Mouse (Mus musculus) hindlimb bud, embryonic 11.5 days (tissue): Measurements from ENCODE around the gene Cd27.
A peak's percentile ranks its signal among the peaks of the same experiment; 100 is the strongest.
"Not testable (repeated sequence)": the region's sequence is repeated elsewhere in the genome, so short reads cannot be mapped to it uniquely, and the experiment has no call there.

Experiments used
- DNase-seq: peaks from one replicate; pipeline ENCODE4 v3.0.0-alpha.2; 2012; ENCODE audit warnings: low read depth, low spot score; ENCODE audit errors: extremely low spot score

The Cd27 gene

GRCm38 (mm10) chr6:125236782-125237181 is at the start of gene Cd27:
Cd27 (minus strand) TSS chr6:125237010.
- DNase-seq: no peak

- DNase-seq: no peak
Observed at GRCm38 (mm10) chr6:125285890-125286289, 49.1 kb upstream of the Cd27 start, which contains the start of gene Tuba3a. Tuba3a (minus strand) TSS chr6:125286042.

DNA sequence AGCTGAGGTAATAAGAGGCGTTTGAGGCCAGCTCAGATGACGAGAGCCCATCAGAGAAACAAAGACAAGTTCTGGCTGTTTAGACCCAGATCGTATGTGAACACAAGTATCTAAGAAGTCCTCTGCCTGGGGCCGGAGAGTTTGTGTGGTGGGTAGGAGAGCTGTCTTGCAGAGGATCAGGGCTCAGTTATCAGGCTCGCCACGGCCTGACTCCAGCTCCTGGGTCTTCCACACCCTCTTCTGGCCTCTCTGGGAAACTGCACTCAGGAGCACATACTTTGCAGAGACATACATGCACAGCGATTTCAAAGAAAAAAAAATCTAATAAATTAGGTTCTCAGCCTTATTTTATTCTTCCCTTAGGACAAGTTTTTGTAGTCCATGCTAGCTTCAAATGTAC is 47.9 kb upstream of the Cd27 start:
- DNase-seq: no peak

- no peak for DNase-seq
Observed at GRCm38 (mm10) chr6:125284250-125284649, 47.4 kb upstream of the Cd27 start.

DNA sequence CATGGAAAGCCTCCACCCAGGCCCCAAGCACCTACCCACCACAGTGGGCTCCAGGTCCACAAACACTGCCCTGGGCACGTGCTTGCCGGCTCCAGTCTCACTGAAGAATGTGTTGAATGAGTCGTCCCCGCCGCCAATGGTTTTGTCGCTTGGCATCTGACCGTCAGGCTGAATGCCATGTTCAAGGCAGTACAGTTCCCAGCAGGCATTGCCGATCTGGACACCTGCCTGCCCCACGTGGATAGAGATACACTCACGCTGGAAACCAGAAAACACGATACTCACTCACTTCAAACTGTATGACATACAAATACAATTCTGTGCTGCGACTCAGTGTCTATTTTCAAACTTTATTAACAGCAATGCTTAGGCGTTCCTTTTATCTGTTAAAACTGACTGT is 45.9 kb upstream of the Cd27 start:
- not testable (repeated sequence) for DNase-seq

GRCm38 (mm10) chr6:125279729-125280128 is 42.9 kb upstream of the Cd27 start:
- DNase-seq: no peak

GRCm38 (mm10) chr6:125274841-125275563 is 38.2 kb upstream of the Cd27 start:
- no peak for DNase-seq

- DNase-seq: no peak
Observed at GRCm38 (mm10) chr6:125272228-125272785, 35.5 kb upstream of the Cd27 start.

- DNase-seq: peak; percentile 62
Observed at GRCm38 (mm10) chr6:125271455-125272227, 34.8 kb upstream of the Cd27 start.

DNA sequence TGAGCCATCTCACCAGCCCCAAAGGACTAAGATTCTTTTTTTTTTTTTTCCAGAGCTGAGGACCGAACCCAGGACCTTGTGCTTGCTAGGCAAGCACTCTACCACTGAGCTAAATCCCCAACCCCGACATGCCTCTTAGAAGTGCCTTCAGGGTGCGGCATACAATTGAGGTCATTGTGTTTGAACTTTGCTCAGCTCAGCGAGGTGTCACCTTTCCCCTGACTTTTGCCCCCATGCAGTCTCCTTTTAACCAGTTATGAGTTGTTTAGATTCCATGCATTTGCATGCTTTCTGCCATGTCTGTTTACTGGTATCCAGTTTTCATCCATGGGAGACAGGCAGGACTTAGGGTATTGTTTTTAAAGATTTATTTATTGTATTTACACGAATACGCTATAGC is 32.0 kb upstream of the Cd27 start:
- DNase-seq: no peak

GRCm38 (mm10) chr6:125267469-125267868 is 30.7 kb upstream of the Cd27 start:
- no peak for DNase-seq

GRCm38 (mm10) chr6:125266600-125266999 is 29.8 kb upstream of the Cd27 start:
- DNase-seq: not testable (repeated sequence)

GRCm38 (mm10) chr6:125266091-125266490 is 29.3 kb upstream of the Cd27 start:
- no peak for DNase-seq

DNA sequence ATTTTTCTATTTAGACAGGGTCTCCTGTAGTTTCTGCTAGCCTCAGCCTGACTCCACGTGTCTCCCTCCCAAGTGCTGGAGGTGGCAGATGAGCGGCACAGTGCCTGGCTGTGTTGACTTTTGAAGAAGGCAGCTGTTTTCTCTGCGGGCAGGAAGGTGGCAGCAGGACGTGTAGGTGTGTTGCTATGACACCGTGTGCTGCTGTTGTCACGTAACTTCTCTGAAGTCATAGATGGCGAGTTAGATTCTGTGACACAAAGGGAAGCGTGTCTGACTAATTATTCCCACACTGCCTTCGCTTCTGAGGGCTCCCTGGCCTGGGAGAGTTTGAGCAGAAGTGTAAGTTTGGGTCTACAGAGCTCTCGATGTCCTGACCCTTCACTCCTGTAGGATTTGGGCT is 28.4 kb upstream of the Cd27 start:
- no peak for DNase-seq

GRCm38 (mm10) chr6:125264219-125264618 is 27.4 kb upstream of the Cd27 start:
- no peak for DNase-seq

DNA sequence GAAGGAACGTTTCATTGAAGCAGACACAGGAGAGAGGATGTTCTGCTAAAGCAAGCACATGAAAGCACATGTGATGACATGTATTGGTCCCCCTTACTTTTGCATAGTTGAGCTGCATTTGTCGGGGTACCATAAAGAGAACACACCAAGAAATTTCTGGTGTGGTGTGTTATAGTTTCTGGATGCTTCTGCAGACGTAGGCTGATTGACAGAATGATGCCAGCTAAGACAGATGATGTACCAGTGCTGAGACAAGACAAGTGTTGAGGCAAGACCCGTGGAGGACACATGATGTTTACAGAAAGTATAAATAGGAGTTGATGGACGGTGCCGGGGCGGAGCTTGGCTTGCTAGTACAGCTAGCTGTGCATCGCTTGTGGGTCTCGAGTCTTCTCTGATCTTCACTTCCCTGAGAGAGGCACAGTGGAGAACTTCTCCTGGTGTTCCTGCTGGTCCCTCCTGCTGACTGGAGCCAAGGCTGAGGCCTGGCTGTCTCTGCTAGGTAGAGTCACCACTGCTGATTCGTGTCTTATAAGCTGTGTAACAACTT is 23.3 kb upstream of the Cd27 start:
- no peak for DNase-seq

DNA sequence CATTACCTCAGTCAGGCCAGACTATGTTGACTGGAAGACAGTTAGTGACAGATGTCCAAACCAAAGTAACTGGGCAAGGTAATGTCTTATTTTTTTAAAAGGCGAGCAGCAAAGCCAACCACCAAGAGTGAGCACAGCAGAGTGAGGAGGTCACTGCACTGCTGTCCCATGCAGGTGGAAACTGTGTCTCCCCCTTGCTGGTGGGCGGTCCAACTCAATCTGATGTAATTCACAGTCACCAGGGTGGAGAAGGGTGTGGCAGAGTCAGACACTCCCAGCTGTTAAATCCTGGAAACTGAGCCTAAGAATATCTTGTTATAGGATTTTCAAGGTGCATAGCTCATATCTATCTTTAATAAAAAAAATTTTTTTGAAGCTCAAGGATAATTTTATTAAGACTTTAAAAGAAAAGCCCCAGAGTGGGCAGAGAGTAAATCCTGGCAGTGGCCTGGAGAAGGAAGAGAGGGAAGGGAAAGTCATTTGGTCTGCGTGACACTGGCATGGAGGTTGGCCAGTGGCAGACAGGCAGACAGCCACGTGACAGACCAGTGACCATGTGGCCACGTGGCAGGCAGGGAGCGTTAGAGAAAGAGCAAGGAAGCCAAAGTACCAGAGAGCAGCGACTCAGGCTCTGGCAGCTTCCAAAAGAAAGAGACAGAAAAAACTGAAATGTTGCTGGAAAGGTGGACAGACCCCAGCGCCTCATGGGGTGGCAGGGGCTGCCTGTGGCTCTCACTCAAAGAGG is 19.6 kb upstream of the Cd27 start:
- no peak for DNase-seq

DNA sequence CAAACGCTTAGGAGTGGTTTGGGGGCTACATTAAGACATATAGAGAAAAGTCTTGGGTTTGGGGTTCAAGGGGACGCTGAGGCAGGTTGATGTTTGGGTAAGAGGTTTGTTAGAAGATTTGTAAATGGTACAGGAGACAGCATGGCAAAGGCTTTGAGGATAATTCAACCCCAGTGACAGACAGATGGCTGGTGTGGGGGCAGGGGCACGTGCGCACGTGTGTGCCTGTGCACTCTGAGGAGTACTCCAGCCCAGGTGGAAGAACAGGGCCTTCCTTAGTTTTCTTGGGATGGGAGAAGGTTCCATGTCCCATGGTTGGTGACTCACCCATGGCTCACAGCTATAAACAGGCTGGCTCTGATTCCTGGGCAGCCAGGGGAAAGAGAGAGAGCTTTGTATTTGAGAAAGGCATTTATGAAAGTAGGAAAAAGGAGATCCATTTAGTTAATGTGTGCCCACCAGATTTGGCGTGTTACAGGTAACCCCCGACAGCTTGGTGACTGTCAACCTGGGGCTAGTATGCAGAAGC is 18.8 kb upstream of the Cd27 start:
- DNase-seq: no peak

DNA sequence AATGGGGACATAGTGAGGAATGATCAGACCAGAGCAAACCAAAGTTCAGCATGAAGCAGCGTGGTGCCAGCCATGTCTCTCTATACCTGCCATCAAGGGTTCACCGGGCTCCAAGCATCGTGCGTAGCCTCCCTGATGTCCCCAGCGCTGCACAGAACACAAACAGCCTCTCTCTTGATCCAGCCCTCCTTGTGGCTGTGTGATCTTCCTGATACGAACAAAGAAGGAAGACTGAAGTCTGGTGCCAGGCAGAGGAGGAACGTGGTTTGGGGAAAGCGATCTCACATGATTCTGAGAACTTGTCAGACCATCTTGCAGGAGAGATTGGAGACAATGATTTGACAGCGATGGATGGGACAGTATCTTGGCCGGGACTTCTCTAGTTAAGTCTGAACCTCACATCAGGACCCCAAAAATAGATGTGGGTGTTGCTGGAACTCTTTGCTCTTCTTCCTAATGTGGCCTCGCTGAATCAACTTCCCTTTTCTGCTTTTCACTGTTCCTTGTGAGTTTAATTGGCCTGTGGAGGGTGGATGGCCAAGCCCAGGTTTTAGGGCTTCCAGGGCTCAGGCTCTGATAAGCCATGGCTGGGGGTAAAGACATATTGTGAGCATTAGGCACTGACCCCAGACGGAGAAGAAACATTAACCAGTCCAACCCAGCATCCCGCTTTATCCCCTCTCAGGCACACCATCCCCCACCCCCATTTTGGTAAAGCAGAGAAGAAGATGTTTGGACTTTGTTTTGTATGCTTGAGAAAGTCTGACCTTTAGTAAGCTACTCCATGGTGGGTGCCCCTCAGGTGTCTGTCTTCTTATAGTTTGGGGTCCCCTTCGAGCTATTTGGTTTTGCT is 17.3 kb upstream of the Cd27 start:
- no peak for DNase-seq

GRCm38 (mm10) chr6:125252711-125253110 is 15.9 kb upstream of the Cd27 start:
- no peak for DNase-seq
